Mouse (Mus musculus): Measurements from ENCODE around the gene Stim1. TPM values are rescaled to one million over a fixed set of nuclear protein-coding genes. Genes with fewer than 3 reads are reported as not detected.

Stim1 gene
- polyA plus RNA-seq, 1 experiment from 2014 or later = 16.2 TPM

DNA sequence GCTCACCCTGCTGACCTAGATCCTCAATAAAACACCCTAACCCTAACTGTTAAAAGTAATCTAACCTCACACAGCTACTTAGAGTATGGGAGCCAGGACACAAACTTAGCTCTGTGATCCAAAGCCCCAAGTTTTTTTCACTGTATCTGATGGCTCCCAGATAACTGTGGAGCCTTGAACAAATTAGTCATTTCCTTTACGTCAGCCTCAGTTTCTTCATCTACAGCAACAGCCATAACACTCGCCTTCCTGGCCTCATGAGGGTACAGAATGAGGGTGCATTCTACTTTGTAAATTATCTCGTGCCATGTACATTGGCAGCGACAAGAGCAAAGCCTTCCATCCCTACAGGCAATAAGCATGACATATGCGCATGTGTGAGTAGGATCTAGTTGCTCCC, 25.2 kb upstream of the Stim1 start:
- Histone ChIP-seq H3K27me3 (no peaks in the 10 kb centered on the region), H3K36me3 (peaks cover 35% of the 10 kb centered on the region), H3K4me1 (peaks cover 17% of the 10 kb centered on the region), H3K4me2 (replicated peaks) (no peak overlapping the region), H3K9me3 (no peaks in the 10 kb centered on the region), H3K9ac (replicated peaks) (no peak overlapping the region), H3K4me3 (no peak overlapping the region), H3K27ac (replicated peaks) (no peak overlapping the region)
- no peak for ATAC-seq (ENCODE audit: low FRiP score, low read depth)
- WGBS = 90% methylated on average over 5 of the region's 5 CpGs

DNA sequence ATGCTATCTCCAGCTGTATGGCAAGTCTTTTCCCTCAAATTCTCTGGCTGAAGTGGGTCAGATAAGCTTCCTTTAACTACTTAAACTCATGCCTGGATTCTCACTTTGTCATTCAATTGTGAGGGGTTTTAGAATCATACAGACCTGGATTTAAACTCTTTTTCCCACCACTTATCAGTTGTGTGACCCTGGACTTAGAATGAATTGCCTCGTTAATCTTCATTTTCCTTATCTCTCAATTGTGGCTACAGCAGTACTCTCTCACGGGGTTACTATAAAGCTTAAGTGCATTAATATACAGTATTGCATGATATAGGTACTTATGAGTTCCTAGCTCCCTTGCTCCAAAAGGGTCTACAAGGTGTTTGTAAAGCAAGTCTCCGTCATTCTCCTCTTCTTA, 24.7 kb upstream of the Stim1 start:
- Histone ChIP-seq H3K36me3 (peaks cover 29% of the 10 kb centered on the region), H3K4me3 (no peak overlapping the region)

GRCm38 (mm10) chr7:102243870-102244269, 23.7 kb upstream of the Stim1 start:
- Histone ChIP-seq H3K9ac (replicated peaks) (no peak overlapping the region), H3K4me2 (replicated peaks) (no peak overlapping the region), H3K27me3 (no peaks in the 10 kb centered on the region), H3K27ac (replicated peaks) (no peak overlapping the region), H3K9me3 (no peaks in the 10 kb centered on the region), H3K4me1 (peaks cover 32% of the 10 kb centered on the region), H3K4me3 (no peak overlapping the region), H3K36me3 (peaks cover 21% of the 10 kb centered on the region)
- 89% methylated on average over 2 of the region's 2 CpGs for WGBS
- ATAC-seq (ENCODE audit: low FRiP score, low read depth) = no peak

More for the DNA sequence above, 24.7 kb upstream of the Stim1 start:
- no peak for ATAC-seq (ENCODE audit: low FRiP score, low read depth)
- Histone ChIP-seq H3K27ac (replicated peaks) (no peak overlapping the region), H3K9me3 (no peaks in the 10 kb centered on the region), H3K4me2 (replicated peaks) (no peak overlapping the region), H3K4me1 (peaks cover 22% of the 10 kb centered on the region), H3K27me3 (no peaks in the 10 kb centered on the region), H3K9ac (replicated peaks) (no peak overlapping the region)
- WGBS = 89% methylated on average over 3 of the region's 3 CpGs

GRCm38 (mm10) chr7:102244782-102245535, 22.6 kb upstream of the Stim1 start:
- Histone ChIP-seq H3K27ac (replicated peaks) (no peak overlapping the region), H3K4me2 (replicated peaks) (no peak overlapping the region), H3K36me3 (peaks cover 11% of the 10 kb centered on the region), H3K9ac (replicated peaks) (no peak overlapping the region), H3K9me3 (no peaks in the 10 kb centered on the region), H3K4me1 (peaks cover 39% of the 10 kb centered on the region), H3K4me3 (no peak overlapping the region), H3K27me3 (no peaks in the 10 kb centered on the region)
- ATAC-seq (ENCODE audit: low FRiP score, low read depth) = no peak
- 85% methylated on average over 3 of the region's 3 CpGs for WGBS

- Histone ChIP-seq H3K4me3 (no peak overlapping the region), H3K9me3 (no peaks in the 10 kb centered on the region), H3K27ac (replicated peaks) (no peak overlapping the region), H3K4me2 (replicated peaks) (no peak overlapping the region), H3K36me3 (peaks cover 3% of the 10 kb centered on the region), H3K9ac (replicated peaks) (0 out of 2 replicates have a peak overlapping the region, but pooled peaks have one; percentile 37), H3K27me3 (no peaks in the 10 kb centered on the region), H3K4me1 (peaks cover 39% of the 10 kb centered on the region)
- WGBS = 5% methylated on average over 1 of the region's 1 CpGs
- no peak for ATAC-seq (ENCODE audit: low FRiP score, low read depth)
Observed at GRCm38 (mm10) chr7:102245775-102246174, 21.8 kb upstream of the Stim1 start.

- WGBS = 59% methylated on average over 6 of the region's 6 CpGs
- Histone ChIP-seq H3K9ac (replicated peaks) (no peak overlapping the region), H3K27ac (replicated peaks) (no peak overlapping the region)
Observed at GRCm38 (mm10) chr7:102246265-102246664, 21.3 kb upstream of the Stim1 start.

DNA sequence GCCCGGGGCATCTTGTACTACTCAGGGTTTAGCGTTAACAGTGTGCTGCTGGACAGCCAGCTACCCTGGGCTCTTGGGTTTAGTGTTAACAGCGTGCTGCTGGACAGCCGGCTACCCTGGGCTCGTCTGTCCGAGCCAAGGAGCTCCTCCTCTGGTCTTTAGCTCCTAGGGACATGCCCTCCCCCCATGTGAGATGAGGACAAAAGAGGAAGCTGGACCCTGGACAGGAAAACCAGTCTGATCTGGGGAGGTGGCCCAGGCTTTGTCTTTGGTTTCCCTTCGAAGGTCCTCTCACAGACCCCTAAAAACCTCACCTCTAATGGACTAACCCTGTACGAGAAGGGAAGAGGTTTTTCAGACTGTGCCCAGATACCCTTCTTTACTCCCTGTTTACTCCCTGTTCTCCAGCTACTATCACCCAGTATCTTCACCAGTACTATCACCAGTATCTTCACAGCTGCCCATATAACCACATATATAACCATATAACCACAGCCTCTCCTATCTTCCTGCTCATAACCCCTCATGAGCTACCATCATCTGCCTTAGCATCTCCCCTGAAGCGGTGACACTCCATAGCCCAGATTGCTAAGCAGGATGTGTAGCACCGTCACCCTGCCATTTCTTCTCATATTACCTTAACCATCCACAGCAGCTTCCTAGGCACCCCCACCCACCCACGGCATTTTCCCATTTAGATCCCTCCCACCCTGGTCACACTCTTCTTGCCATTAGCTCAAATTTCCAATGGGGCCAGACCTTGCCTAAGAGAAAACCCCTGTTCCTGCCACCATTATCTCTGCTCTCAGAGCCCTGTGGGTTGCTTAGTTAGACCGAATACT, 20.4 kb upstream of the Stim1 start:
- H3K9ac ChIP-seq (replicated peaks) = no peak overlapping the region
- H3K36me3 ChIP-seq = no peaks in the 10 kb centered on the region
- ATAC-seq (ENCODE audit: low FRiP score, low read depth) = no peak
- H3K9me3 ChIP-seq = no peaks in the 10 kb centered on the region
- no peak overlapping the region for H3K4me3 ChIP-seq
- WGBS = 54% methylated on average over 12 of the region's 12 CpGs
- no peak overlapping the region for H3K27ac ChIP-seq (replicated peaks)
- no peaks in the 10 kb centered on the region for H3K27me3 ChIP-seq
- H3K4me2 ChIP-seq (replicated peaks) = peak overlapping the region; percentile 9; the same call in 1 of the 2 replicates
- peaks cover 43% of the 10 kb centered on the region for H3K4me1 ChIP-seq

More at GRCm38 (mm10) chr7:102246265-102246664, 21.3 kb upstream of the Stim1 start:
- Histone ChIP-seq H3K27me3 (no peaks in the 10 kb centered on the region), H3K4me1 (peaks cover 43% of the 10 kb centered on the region), H3K36me3 (no peaks in the 10 kb centered on the region), H3K4me2 (replicated peaks) (no peak overlapping the region), H3K9me3 (no peaks in the 10 kb centered on the region), H3K4me3 (no peak overlapping the region)
- ATAC-seq (ENCODE audit: low FRiP score, low read depth) = no peak

DNA sequence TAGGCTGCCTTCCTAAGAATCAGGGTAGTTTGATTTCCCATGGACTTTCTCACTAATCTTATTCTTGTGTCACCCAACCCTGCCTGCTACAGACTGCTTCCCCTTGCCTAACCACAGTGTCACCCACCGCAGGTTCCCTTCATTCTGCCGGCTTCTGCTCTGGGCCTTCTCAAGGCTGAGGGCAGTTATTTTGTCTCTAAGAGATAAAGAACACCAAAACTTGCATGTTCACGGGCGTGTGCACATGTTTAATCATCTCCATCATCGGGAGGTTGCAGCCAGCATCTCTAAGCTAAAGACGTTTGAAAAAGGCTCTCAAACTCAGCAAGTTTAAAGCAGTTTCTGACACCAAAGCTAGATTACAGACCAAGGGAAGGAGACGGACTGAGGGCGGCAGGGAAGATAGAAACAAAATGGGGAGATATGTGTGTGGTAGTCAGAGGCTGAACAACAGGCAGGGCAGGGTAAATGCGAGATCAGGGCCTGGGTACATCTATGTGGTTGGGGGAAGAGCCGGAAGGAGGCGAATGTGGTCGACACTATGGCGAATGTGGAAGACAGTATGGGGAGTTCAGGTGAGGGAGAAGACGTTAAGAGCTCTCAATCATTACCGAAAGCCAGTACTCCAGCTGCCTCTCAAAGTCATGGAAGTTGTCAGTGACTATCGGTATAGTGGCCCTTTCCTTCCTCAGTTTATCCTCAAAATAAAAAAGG, 18.8 kb upstream of the Stim1 start:
- no peaks in the 10 kb centered on the region for H3K36me3 ChIP-seq
- ATAC-seq (ENCODE audit: low FRiP score, low read depth) = no peak
- H3K27ac ChIP-seq (replicated peaks) = no peak overlapping the region; the same call in 1 of the 2 replicates
- no peaks in the 10 kb centered on the region for H3K27me3 ChIP-seq
- peak overlapping the region; percentile 81 for H3K9ac ChIP-seq (replicated peaks)
- peak overlapping the region; percentile 81 for H3K4me2 ChIP-seq (replicated peaks)
- H3K4me1 ChIP-seq = peaks cover 43% of the 10 kb centered on the region
- H3K4me3 ChIP-seq = peak overlapping the region; percentile 81
- H3K9me3 ChIP-seq = no peaks in the 10 kb centered on the region
- WGBS = 32% methylated on average over 16 of the region's 16 CpGs

GRCm38 (mm10) chr7:102249531-102249895, 18.1 kb upstream of the Stim1 start:
- H3K36me3 ChIP-seq = no peaks in the 10 kb centered on the region
- no peaks in the 10 kb centered on the region for H3K27me3 ChIP-seq
- H3K9ac ChIP-seq (replicated peaks) = peak overlapping the region; percentile 81
- H3K9me3 ChIP-seq = no peaks in the 10 kb centered on the region
- WGBS = under 1% methylated on average over 23 of the region's 23 CpGs
- H3K4me1 ChIP-seq = peaks cover 43% of the 10 kb centered on the region
- ATAC-seq (ENCODE audit: low FRiP score, low read depth) = peak; percentile 55
- H3K4me2 ChIP-seq (replicated peaks) = peak overlapping the region; percentile 81
- peak overlapping the region; percentile 84 for H3K27ac ChIP-seq (replicated peaks)
- peak overlapping the region; percentile 81 for H3K4me3 ChIP-seq

GRCm38 (mm10) chr7:102249896-102250630, 17.5 kb upstream of the Stim1 start:
- Histone ChIP-seq H3K9ac (replicated peaks) (peak overlapping the region; percentile 81), H3K27me3 (no peaks in the 10 kb centered on the region), H3K4me2 (replicated peaks) (peak overlapping the region; percentile 81), H3K36me3 (no peaks in the 10 kb centered on the region), H3K4me1 (peaks cover 43% of the 10 kb centered on the region), H3K9me3 (no peaks in the 10 kb centered on the region), H3K4me3 (peak overlapping the region; percentile 81), H3K27ac (replicated peaks) (peak overlapping the region; percentile 84)
- peak; percentile 79 for ATAC-seq (ENCODE audit: low FRiP score, low read depth)
- 1% methylated on average over 39 of the region's 49 CpGs for WGBS

DNA sequence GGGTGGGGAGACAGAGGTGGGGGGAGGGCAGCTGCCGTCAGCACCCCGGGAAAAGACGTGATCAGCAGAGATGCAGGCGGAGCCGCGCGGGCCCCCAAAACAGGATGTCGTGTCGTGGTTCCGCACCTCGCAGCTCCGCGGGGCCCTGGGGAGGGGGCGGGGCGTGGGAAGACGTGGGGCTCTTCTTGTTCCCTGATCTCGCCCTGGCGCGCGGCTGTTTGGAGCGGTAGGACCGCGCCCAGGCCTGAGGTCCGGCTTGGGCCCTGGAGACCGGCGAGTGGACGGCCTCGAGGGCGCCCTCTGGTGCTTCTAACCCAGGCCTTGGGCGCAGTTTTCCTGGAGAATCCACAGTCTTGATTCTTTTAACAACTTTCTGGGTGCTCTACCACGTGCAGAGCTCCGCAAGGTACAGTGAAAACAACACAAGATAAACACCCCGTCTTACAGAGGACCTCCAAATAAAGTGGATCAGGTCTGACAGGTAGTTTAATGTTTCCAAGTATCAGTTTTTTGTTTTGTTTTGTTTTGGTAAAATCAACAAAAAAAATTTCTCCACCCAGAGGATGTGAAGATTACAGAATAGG, 16.9 kb upstream of the Stim1 start:
- H3K4me1 ChIP-seq = peaks cover 40% of the 10 kb centered on the region
- no peaks in the 10 kb centered on the region for H3K36me3 ChIP-seq
- no peaks in the 10 kb centered on the region for H3K27me3 ChIP-seq
- peak overlapping the region; percentile 81 for H3K4me3 ChIP-seq
- H3K27ac ChIP-seq (replicated peaks) = peak overlapping the region; percentile 84
- H3K4me2 ChIP-seq (replicated peaks) = peak overlapping the region; percentile 81
- H3K9ac ChIP-seq (replicated peaks) = peak overlapping the region; percentile 81
- ATAC-seq (ENCODE audit: low FRiP score, low read depth) = peak; percentile 79
- no peaks in the 10 kb centered on the region for H3K9me3 ChIP-seq
- 0% methylated on average over 33 of the region's 33 CpGs for WGBS
